Mouse (Mus musculus): ENCODE measurements around the gene Suclg2.
"Not testable (repeated sequence)": the region's sequence is repeated elsewhere in the genome, so short reads cannot be mapped to it uniquely, and the experiment has no call there.

Suclg2 gene

GRCm38 (mm10) chr6:95637416-95637815, 81.2 kb downstream of the Suclg2 start:
- in situ Hi-C loops (cut with MboI, MseI) = no loop called here

DNA sequence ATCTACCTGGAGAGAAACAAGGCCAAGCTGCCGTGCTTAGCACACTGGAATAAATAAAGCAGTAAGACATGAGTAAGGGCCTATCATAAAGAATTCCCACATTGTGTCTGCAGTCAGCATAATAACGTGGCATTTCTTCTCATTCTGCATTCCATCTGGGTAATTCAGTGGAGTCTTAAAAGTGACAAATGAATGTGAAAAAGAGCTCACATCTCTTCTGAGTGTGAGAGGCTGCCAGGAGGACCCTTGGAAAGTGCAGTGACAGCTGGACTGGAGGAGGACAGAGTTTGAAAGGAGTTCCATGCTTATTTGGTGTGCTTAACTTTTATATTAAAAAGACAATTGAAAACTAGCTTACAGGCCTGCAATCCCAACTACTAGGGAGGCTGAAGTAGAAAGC, 83.2 kb downstream of the Suclg2 start:
- in situ Hi-C loops (cut with MboI, MseI) = no loop called here

DNA sequence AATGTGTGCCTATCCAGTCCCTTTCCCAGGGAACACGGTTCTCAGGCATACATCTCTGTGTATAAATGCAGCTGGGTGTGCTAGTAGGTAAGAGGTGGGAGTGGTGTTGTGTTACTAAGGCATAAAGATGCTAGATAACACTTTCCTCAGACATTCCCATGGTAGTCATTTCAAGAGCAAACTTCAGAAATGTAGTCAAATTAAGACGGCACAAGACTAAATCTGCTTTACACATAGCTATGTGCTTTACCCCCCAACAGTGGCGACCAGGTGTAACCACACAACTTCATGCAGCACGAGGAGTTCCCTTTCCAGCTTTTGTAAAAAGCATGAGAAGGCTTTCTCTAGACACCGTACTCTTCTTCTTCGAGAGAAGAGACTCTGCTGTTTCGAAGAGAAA, 89.5 kb downstream of the Suclg2 start:
- in situ Hi-C loops (cut with MboI, MseI) = no loop called here

GRCm38 (mm10) chr6:95621821-95622220, 96.8 kb downstream of the Suclg2 start:
- in situ Hi-C loops (cut with MboI, MseI) = no loop called here

DNA sequence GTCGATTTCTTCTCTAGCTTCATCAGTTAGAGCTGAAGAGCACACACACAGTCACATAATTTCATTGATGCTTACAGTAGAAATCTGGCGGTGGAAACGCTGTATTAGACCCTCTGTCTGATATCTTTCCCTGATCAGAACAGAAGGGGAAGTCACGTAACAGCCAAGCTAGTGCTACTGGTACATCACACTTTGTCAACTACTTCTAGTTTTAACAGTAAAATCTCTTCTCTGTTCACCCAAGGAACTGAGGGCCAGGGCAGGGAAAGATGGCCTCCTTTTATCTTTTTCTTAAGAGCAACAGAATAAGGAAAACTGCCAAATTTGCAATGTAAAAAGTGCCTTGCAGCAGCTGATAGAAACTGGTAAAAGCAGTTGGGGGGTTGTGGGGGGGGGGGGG, 97.8 kb downstream of the Suclg2 start:
- in situ Hi-C loops (cut with MboI, MseI) = no loop called here

DNA sequence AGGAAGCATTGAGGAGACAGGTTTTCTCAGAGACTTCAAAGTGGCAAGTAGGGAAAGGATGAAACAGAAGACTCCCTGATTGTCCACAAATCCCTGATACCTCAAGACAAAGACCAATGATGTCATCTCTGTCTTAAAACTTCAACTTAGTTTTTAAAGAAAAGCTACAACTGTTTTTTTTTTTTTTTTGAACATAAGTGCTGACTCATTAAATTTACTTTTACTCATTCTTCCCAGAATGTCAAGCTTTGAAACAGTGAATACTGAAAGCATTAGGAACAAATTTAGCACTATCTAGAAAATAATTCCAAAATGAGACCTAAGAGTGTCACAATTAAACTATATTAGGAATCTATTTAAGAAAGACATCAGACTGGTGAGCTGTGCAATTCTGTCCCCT, 98.8 kb downstream of the Suclg2 start:
- in situ Hi-C loops (cut with MboI, MseI) = no loop called here

DNA sequence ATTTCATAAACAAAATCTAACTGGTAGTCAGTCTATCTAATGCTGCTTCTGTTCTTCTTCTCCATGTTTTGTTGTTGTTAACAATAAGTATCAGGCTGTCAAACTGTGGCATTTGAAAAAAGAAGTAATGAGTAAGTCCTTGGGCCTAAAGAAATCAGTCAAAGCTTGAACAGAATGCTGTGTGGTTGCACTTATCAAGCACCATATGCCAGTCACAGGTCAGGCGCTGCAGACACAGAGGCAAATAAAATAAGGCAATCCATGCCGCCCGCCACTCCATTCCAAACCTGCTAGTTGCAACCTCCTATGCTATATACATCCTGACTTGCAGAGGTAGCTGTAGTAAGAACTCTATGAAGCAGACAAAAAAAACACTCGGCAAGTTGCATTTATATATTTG, 100.2 kb downstream of the Suclg2 start:
- in situ Hi-C loops (cut with MboI, MseI) = no loop called here

DNA sequence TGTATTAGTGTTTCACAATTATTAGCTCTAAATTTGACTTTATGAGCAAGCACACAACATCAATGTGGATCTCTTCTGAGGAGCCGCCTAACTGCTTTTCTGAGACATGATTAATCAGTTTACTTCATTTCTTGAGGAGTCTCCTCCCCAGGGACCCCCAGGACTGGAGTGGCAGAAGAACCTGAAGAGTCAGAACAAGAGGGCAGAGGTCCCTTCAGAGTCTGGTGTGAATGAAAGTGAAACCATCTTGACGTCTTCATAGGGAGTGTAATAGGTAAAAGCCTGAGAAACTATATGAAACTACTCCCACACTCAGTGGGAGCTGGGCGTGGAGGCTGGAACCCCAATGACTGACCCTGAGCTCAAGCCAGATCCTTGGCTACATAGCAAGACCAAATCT, 105.4 kb downstream of the Suclg2 start:
- in situ Hi-C loops (cut with MboI, MseI) = no loop called here

GRCm38 (mm10) chr6:95612412-95613022, 106.1 kb downstream of the Suclg2 start:
- in situ Hi-C loops (cut with MboI, MseI) = no loop called here

GRCm38 (mm10) chr6:95611059-95611458, 107.5 kb downstream of the Suclg2 start:
- in situ Hi-C loops (cut with MboI, MseI) = no loop called here

GRCm38 (mm10) chr6:95608123-95608522, 110.5 kb downstream of the Suclg2 start:
- in situ Hi-C loops (cut with MboI, MseI) = no loop called here

DNA sequence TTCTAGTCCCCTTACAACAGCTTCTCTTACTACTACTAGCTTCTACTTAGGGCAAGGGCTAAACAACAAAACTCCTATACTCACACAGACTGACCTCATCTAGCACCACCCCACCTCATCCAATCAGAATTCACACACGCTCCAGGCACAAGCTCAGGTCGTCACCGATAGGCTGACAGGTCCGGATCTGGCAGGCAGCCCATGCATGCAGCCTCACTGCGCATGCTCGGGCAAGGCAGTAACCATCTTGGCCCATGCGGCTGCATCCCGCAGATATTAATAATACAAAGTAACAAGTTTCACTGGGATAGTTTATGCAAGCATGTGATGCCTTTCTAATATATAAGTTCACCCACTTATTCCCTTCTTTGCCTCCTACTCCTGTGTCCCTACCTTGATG, 117.9 kb downstream of the Suclg2 start:
- in situ Hi-C loops (cut with MboI, MseI) = not testable (repeated sequence)

DNA sequence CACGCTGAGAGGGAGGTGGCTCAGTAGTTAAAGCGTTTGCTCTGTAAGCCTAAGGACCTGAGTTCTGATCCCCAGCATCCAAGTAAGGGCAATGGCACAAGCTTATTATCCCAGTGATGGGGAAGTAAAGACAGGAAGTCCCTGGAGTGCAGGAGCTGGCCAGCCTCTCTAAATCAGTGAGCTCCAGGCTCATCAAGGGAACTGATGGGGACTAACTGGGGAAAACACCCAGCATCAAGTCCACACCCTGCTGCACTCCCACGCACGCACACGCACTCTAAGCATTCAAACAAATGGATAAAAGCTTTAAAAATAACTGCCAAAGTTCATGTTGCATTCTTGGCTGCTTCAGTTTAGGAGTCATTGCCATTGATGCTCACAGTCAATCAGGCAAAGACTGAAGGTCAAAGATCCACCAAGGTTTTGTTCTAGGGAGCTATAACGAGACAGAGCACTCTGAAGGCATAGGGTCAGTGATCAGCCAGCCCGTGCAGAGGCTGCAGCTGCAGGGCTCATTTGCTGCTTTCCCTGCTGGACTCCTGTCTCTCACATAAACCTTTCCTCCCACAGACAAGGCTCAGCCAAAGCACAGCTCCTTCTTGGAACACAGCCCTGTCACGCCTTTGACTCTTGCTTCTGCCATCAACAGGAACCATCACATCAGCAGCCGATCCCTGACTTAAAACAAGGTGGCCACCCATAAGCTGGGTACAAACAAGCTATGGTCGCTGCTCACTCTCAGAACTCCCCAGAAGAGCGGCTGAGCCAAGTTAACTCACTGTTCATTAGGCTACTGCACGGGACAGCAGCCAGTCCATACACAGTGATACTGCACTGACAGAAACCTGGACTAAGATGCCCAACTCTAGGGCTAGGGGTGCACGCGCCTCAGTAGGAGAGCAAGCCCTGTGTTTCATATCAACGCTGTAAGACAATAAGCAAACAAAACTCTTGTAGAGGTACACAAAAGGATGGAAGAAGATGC, 121.5 kb downstream of the Suclg2 start:
- in situ Hi-C loops (cut with MboI, MseI) = no loop called here

DNA sequence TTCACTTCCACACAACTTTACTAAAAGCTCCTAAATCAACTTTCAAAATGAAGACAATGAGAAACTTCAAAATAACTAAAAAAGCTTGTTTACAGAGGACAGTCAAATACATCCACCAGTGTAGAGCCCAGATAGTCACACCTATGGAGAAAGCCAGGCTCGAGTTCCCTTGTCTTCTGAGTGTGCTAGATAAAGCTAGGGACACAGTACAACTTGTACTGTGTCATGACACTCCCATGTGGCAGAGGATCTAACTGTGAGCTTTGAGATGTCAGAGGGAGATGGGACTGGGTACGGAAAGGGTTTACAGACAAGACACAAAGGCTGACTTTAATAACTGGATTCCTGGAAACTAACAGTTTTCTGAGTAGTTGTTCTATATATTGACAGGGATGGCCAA, 122.7 kb downstream of the Suclg2 start:
- in situ Hi-C loops (cut with MboI, MseI) = no loop called here

DNA sequence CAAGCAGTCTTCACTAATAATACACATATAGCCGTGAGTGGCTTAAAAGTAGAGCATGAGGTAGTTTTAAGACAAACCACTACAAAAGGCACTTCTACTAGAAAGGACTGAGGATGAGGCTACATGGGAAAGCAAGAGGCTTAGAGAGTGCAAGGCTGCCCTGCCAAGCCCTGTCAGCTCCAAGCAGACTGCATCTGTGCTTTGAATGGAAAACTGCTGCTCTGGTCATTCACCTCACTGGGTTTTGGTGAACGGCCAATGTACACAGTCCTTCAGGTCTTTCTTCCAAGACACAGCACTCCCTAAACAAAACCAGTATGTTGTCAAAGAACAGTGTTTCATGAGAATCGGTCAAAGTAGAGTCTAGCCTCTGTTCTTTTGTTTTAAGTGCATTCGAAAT, 124.4 kb downstream of the Suclg2 start:
- in situ Hi-C loops (cut with MboI, MseI) = no loop called here

DNA sequence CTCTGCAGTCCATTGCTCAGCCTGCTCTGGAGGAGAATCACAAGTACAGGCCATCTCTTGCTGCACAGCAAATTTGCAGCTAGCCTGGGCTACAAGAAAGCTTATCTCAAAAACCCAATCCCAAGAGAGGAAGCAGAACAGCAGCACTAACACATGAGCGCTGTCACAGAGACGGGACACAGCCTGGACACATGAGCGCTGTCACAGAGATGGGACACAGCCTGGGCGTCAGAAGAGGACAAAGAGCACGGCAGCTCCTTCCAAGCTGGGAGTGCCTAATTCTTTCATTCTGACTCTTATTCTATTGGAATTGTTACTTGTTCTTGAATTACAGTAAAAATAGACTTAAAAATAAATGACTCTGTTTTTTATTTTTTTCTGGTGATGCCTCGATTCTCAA, 126.2 kb downstream of the Suclg2 start:
- in situ Hi-C loops (cut with MboI, MseI) = no loop called here

DNA sequence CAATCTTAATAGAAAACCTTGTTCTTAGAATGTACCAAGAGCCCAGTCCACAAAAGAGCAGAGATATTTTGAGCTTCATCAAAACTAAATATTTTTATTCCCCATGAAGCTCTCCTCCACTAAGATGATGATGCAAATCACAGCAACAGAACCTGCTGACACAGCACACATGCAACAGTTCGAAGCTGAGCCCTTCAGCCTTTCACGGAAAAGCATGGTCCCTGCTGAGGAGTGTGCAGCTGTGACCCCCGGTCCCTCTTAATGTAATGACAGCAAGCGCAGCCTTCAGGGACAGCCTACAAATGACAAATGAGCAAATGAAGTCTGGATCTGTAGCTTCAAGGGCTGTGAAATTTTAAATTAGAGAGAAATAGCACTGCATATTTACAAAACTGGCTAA, 128.1 kb downstream of the Suclg2 start:
- in situ Hi-C loops (cut with MboI, MseI) = no loop called here

DNA sequence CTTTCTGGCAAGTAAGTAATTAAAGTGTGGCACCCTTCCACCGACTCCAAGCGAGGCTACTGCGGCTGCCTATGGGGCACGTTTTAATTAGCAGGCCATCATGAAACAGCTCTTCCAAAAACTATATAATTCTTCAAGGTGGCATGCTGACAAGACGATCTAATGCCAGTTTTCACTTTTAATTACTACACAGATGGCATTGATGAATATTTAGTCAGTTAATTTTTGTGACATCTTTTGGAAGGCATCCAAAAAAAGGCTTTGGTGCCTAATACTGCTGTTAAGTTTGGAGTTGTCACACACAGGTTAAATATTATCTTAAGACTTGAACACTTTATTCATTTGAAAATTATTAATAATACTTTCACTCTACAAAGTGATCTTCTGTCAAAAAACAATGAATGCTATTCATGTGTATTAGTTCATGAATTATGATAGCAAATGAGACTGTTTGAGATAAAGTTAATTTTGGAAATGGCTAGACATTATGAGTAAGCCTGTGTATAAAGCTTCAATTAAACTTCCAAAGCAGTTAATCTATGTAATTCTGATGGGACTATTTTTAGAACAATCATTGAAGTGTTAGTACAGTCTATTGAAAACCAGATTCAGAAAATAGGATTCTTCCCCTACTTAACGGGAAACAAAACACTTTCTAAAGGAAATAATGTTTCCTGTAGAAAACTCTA, 131.3 kb downstream of the Suclg2 start:
- in situ Hi-C loops (cut with MboI, MseI) = no loop called here

- in situ Hi-C loops (cut with MboI, MseI) = no loop called here
These were observed 136.7 kb downstream of the Suclg2 start for GRCm38 (mm10) chr6:95581893-95582292.

DNA sequence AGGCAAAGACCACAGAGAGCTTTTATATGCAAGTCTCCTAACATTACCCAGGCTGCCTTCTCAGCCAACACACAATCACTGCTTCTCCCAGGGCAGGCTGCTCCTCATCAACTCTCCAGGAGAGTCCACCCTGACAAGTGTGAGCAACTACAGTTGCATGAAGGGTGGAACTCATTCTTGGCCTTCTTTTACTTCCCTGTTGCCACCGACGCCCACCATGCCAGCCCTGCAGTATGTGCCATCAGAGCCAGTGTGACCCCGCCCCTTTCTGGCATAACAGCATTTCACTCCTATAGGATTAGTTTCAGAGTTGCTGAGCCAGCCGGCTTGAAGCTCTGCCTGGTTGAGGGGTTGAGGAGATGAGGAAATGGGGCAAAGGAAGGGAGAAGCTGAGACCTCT, 138.8 kb downstream of the Suclg2 start:
- in situ Hi-C loops (cut with MboI, MseI) = no loop called here

- in situ Hi-C loops (cut with MboI, MseI) = no loop called here
These were observed 143.1 kb downstream of the Suclg2 start for GRCm38 (mm10) chr6:95575531-95575930.

DNA sequence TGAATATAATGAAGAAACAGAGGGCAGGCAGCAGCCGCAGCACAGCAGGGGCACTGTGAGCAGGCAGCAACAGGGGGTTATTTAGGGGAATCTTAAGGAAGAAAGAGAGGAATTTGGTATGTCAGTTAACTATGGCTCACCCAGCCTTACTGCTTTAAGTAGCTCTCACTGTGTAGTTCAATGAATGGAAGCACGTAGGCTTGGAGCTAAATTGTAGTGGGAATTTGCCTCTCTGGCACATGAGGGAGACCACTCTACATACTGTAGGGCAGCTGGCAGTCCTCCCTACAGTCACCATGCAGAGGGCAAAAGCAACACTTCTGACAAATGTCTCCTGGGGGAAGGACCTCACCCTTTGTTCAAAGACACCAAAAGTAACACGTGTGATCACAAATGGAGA, 143.7 kb downstream of the Suclg2 start:
- in situ Hi-C loops (cut with MboI, MseI) = no loop called here

- in situ Hi-C loops (cut with MboI, MseI) = no loop called here
These were observed 144.2 kb downstream of the Suclg2 start for GRCm38 (mm10) chr6:95574389-95574788.
